Mouse (Mus musculus): ENCODE measurements around the gene Dazap1. TPM values are rescaled to one million over a fixed set of nuclear protein-coding genes. Genes with fewer than 3 reads are reported as not detected.

The Dazap1 gene
- polyA plus RNA-seq, 1 experiment: 66.8 TPM

GRCm38 (mm10) chr10:80279273-80279672, 18.0 kb downstream of the Dazap1 start:
- no peaks in the 10 kb centered on the region for H3K27me3 ChIP-seq (ENCODE audit: control insufficient read depth, insufficient read depth, low read length)
- WGBS: 94% methylated on average over 12 of the region's 12 CpGs
- H3K4me1 ChIP-seq (ENCODE audit: control insufficient read depth, insufficient read depth, insufficient read length): no peaks in the 10 kb centered on the region; the same call in 1 of the 2 replicates
- peaks cover 65% of the 10 kb centered on the region for H3K36me3 ChIP-seq (ENCODE audit: control insufficient read depth, insufficient read depth, low read length)
- H3K4me3 ChIP-seq (ENCODE audit: extremely low read depth, insufficient read depth, insufficient read length): no peak overlapping the region
- no peak for DNase-seq (ENCODE audit: low read depth in 1 of 2, low spot score in 2 of 2)
- TF ChIP-seq CTCF (IDR thresholded peaks at IDR 0.05; ENCODE audit: extremely low read depth, insufficient read depth, insufficient read length, insufficient replicate concordance): no peak
- no peak for TF ChIP-seq POLR2A (IDR thresholded peaks at IDR 0.05; ENCODE audit: low read depth, low read length)
- no peak overlapping the region for H3K27ac ChIP-seq (ENCODE audit: insufficient read depth, low read length)

GRCm38 (mm10) chr10:80281304-80281703, 20.0 kb downstream of the Dazap1 start:
- no peak overlapping the region for H3K4me3 ChIP-seq (ENCODE audit: extremely low read depth, insufficient read depth, insufficient read length)
- no peak for TF ChIP-seq POLR2A (IDR thresholded peaks at IDR 0.05; ENCODE audit: low read depth, low read length)
- no peak for TF ChIP-seq CTCF (IDR thresholded peaks at IDR 0.05; ENCODE audit: extremely low read depth, insufficient read depth, insufficient read length, insufficient replicate concordance)
- no peak for DNase-seq (ENCODE audit: low read depth in 1 of 2, low spot score in 2 of 2)
- H3K27ac ChIP-seq (ENCODE audit: insufficient read depth, low read length): no peak overlapping the region
- no peaks in the 10 kb centered on the region for H3K27me3 ChIP-seq (ENCODE audit: control insufficient read depth, insufficient read depth, low read length)
- no peaks in the 10 kb centered on the region; the same call in 1 of the 2 replicates for H3K4me1 ChIP-seq (ENCODE audit: control insufficient read depth, insufficient read depth, insufficient read length)
- 89% methylated on average over 7 of the region's 7 CpGs for WGBS
- peaks cover 74% of the 10 kb centered on the region for H3K36me3 ChIP-seq (ENCODE audit: control insufficient read depth, insufficient read depth, low read length)

- DNase-seq (ENCODE audit: low read depth in 1 of 2, low spot score in 2 of 2): no peak
- 56% methylated on average over 8 of the region's 8 CpGs for WGBS
- Histone ChIP-seq H3K4me3 (ENCODE audit: extremely low read depth, insufficient read depth, insufficient read length) (no peak overlapping the region), H3K4me1 (ENCODE audit: control insufficient read depth, insufficient read depth, insufficient read length) (no peaks in the 10 kb centered on the region; the same call in 1 of the 2 replicates), H3K27me3 (ENCODE audit: control insufficient read depth, insufficient read depth, low read length) (no peaks in the 10 kb centered on the region), H3K36me3 (ENCODE audit: control insufficient read depth, insufficient read depth, low read length) (peaks cover 73% of the 10 kb centered on the region), H3K27ac (ENCODE audit: insufficient read depth, low read length) (no peak overlapping the region)
- TF ChIP-seq CTCF (IDR thresholded peaks at IDR 0.05; ENCODE audit: extremely low read depth, insufficient read depth, insufficient read length, insufficient replicate concordance) (no peak), POLR2A (IDR thresholded peaks at IDR 0.05; ENCODE audit: low read depth, low read length) (no peak)
Observed at GRCm38 (mm10) chr10:80281921-80282371, 20.7 kb downstream of the Dazap1 start.

GRCm38 (mm10) chr10:80282481-80283441, 21.5 kb downstream of the Dazap1 start:
- 88% methylated on average over 20 of the region's 20 CpGs for WGBS
- Histone ChIP-seq H3K36me3 (ENCODE audit: control insufficient read depth, insufficient read depth, low read length) (peaks cover 70% of the 10 kb centered on the region), H3K4me3 (ENCODE audit: extremely low read depth, insufficient read depth, insufficient read length) (no peak overlapping the region), H3K4me1 (ENCODE audit: control insufficient read depth, insufficient read depth, insufficient read length) (no peaks in the 10 kb centered on the region; the same call in 1 of the 2 replicates), H3K27ac (ENCODE audit: insufficient read depth, low read length) (no peak overlapping the region), H3K27me3 (ENCODE audit: control insufficient read depth, insufficient read depth, low read length) (no peaks in the 10 kb centered on the region)
- DNase-seq (ENCODE audit: low read depth in 1 of 2, low spot score in 2 of 2): no peak
- TF ChIP-seq POLR2A (IDR thresholded peaks at IDR 0.05; ENCODE audit: low read depth, low read length) (no peak), CTCF (IDR thresholded peaks at IDR 0.05; ENCODE audit: extremely low read depth, insufficient read depth, insufficient read length, insufficient replicate concordance) (no peak)

GRCm38 (mm10) chr10:80285222-80286070, 24.2 kb downstream of the Dazap1 start:
- Histone ChIP-seq H3K36me3 (ENCODE audit: control insufficient read depth, insufficient read depth, low read length) (peaks cover 50% of the 10 kb centered on the region), H3K27me3 (ENCODE audit: control insufficient read depth, insufficient read depth, low read length) (no peaks in the 10 kb centered on the region), H3K27ac (ENCODE audit: insufficient read depth, low read length) (no peak overlapping the region), H3K4me1 (ENCODE audit: control insufficient read depth, insufficient read depth, insufficient read length) (no peaks in the 10 kb centered on the region; the same call in 1 of the 2 replicates), H3K4me3 (ENCODE audit: extremely low read depth, insufficient read depth, insufficient read length) (no peak overlapping the region)
- no peak for TF ChIP-seq CTCF (IDR thresholded peaks at IDR 0.05; ENCODE audit: extremely low read depth, insufficient read depth, insufficient read length, insufficient replicate concordance)
- no peak for TF ChIP-seq POLR2A (IDR thresholded peaks at IDR 0.05; ENCODE audit: low read depth, low read length)
- 84% methylated on average over 13 of the region's 15 CpGs for WGBS
- DNase-seq (ENCODE audit: low read depth in 1 of 2, low spot score in 2 of 2): no peak

- DNase-seq (ENCODE audit: low read depth in 1 of 2, low spot score in 2 of 2): no peak
- 92% methylated on average over 12 of the region's 12 CpGs for WGBS
- H3K27ac ChIP-seq (ENCODE audit: insufficient read depth, low read length): no peak overlapping the region
- H3K4me1 ChIP-seq (ENCODE audit: control insufficient read depth, insufficient read depth, insufficient read length): no peaks in the 10 kb centered on the region
- H3K27me3 ChIP-seq (ENCODE audit: control insufficient read depth, insufficient read depth, low read length): no peaks in the 10 kb centered on the region
- peaks cover 40% of the 10 kb centered on the region for H3K36me3 ChIP-seq (ENCODE audit: control insufficient read depth, insufficient read depth, low read length)
- TF ChIP-seq CTCF (IDR thresholded peaks at IDR 0.05; ENCODE audit: extremely low read depth, insufficient read depth, insufficient read length, insufficient replicate concordance): no peak
- no peak for TF ChIP-seq POLR2A (IDR thresholded peaks at IDR 0.05; ENCODE audit: low read depth, low read length)
- H3K4me3 ChIP-seq (ENCODE audit: extremely low read depth, insufficient read depth, insufficient read length): no peak overlapping the region
Observed at GRCm38 (mm10) chr10:80288097-80288496, 26.8 kb downstream of the Dazap1 start.

Data from spleen, adult 2 months (tissue).